Mouse (Mus musculus) embryo, embryonic 10 days (tissue): ENCODE data around the gene Hist1h2bj.
"Not testable (repeated sequence)": the region's sequence is repeated elsewhere in the genome, so short reads cannot be mapped to it uniquely, and the experiment has no call there.

Experiments
- DNase-seq: peaks from one replicate; pipeline ENCODE4 v3.0.0-alpha.2; 2015; ENCODE audit warnings: low spot score

The Hist1h2bj gene

DNA sequence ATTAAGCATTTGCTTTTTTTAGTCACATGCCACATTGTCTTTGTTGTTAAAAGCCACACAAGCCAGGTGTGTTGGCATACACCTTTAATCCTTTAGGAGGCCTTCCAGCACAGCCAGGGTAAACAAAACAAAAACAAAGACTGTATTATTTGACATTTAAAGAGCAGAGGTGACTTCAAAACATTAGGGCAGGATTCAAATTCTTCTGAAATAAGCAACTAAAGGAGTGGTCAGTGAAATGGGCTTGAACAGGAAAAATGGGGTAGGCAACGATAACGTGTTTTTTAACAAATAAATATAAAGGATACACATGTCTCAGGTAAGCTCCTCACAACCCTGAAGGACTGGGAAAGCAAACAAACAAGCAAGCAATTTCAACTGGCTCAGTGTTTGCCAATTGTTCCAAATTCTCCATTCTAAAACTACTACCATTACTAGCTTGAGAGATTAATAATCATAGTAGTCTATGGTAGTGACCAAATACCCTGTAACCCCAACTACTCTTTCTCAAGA lies 3.0 kb upstream of the Hist1h2bj start:
- DNase-seq = no peak

DNA sequence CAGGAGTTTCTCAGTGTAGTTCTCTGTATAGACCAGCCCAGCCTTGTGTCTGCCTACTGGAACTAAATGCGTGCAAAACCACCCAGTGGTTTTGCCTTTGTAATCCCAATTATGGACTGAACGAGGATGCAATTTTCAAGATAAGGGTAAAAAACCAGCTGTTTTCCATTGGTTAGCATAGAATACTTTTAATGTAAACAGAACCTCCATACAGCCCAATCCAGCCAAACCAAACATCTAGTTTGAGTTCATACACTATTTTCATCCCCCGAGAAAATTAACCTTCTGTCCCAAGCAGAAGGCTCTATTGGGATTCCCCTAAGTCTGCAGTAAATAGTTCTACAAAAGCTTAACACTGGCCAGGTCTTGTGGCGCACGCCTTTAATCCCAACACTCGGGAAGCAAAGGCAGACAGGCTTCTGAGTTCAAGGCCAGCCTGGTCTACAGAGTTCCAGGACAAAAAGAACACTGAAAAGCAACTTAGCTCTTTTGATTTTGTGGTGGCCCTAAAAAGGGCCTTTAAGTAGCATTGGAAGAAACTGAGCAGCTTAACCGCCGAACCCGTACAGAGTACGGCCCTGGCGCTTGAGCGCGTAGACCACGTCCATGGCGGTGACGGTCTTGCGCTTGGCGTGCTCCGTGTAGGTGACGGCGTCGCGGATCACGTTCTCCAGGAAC lies 2.4 kb upstream of the Hist1h2bj start:
- DNase-seq = peak; percentile 74

DNA sequence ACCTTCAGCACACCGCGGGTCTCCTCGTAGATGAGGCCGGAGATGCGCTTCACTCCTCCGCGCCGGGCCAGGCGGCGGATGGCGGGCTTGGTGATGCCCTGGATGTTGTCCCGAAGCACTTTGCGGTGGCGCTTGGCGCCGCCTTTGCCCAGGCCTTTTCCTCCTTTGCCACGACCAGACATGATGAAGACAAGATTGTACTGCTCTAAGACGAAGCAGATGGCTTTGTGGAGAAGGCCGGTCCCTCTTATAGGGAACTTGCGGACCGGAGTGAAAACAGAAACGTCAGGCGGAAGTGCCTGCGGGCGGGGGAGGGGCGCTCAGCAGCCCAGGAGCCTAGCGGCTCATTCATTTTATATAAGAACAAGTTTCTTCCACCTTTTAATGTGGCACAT lies 1.9 kb upstream of the Hist1h2bj start, which contains the start of gene Hist1h4i:
Gene Hist1h4i (minus strand): TSS at position 221 of the 395 bp plus-strand sequence.
- DNase-seq = peak; percentile 94

DNA sequence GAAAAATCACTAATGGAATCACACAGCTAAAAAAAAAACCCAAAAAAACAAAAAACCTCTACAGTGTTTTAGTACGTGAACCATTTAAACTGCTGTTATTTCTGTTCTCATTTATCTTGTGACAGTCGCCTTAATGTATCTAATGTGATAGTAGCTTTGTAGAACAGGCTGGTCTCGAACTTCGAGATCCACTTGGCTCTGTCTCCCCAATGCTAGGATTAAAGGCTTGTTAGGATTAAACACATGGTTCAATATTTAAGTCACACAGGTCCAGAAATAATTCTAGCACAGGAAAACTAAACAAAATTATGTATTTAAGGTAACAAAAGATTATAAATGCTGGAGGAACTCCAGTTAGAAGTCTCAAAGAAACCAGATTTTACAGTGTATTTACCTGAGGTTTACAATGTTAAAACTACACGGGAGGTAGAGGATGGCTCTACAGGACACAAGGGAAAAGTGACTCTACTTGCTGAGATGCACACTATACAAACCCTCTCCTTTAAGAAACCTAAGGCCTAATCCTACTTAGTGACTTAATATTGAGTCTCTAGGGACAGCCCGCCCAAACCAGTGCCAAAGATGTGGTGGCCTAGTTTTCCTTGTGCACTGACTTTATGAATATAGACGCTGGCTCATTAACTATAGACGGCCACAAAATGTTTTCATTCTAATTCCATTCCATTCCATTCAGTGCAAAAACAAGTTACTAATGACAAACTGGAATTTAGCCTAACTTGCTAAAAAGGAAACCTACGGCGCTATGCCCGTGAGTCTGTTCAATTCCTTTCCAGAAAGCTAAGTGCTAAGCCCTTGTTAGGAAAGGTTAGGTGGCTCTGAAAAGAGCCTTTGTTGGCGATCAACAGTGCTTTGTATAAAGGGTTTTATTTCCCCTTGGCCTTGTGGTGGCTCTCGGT lies 1.1 kb upstream of the Hist1h2bj start:
- peak; percentile 68 for DNase-seq

DNA sequence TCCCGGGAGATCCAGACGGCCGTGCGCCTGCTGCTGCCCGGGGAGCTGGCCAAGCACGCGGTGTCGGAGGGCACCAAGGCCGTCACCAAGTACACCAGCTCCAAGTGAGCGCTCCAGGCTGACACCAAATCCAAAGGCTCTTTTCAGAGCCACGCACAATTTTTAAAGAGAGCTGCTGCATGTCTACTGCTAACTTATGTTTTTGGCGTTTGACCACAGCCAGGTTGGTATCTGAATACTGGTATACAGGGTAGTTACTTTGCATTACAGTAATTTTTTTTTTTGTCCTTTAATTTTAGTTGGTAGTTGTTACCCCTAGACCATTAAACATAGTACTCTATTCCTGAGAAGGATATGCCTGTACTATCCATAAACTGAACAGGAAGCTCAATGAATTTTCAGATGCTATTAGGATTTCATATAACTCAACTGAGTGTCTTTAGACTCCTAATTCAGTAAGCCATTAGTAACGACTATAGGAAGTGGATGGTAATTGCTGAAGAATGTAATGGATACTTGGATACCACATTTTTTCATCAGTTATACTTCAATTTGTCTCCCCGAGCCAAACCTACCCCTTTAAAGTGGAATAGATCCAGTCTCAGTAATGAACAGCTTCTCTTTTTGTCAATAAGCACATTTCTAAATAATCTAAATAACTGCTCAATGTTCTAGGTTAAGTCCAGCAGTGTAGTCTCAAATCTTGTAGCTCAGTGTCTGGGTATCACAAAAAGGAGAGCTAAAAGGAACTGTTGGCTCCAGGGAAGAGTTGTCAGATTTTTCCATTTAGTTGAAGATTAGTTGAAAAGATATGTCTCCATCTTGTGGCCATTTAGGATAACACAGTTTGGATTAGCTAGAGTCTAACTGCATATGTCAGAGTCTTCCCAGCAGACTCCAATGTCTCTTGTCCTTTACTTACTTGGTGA lies 753 bp downstream of the Hist1h2bj start:
- DNase-seq = peak; percentile 84

DNA sequence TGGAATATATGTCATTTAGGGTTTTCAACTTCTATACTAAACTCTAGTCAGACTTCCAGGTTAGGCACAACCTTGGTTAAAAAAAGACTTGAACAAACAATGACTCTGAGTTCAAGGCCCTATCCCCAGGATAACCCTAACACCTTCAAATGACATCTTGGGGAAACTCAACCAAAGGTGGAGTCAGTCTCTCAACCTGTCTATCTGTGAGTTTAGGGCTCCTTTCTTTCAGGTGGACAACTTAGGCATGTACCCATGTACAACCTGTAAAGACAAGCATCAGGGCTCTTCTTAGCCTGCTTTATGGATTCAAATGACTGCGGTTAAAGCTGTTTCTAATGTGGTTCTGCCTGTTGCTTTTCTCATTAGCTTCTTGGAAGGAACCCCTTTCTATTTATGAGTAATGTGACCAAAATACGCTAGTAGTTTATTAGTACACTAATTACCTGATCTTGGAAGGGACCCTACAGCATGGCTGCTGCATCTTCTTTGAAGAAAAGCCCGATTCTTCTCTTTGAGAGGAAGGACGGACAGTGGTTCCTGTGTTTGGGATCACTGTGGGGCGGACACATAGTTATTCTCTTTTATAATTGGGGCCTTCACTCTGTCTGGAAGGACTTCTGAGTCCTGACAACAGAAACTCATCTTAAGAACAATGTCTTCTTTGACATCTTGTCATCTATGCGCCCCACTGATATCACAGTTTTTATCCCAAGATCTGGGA lies 1.6 kb downstream of the Hist1h2bj start:
- no peak for DNase-seq

DNA sequence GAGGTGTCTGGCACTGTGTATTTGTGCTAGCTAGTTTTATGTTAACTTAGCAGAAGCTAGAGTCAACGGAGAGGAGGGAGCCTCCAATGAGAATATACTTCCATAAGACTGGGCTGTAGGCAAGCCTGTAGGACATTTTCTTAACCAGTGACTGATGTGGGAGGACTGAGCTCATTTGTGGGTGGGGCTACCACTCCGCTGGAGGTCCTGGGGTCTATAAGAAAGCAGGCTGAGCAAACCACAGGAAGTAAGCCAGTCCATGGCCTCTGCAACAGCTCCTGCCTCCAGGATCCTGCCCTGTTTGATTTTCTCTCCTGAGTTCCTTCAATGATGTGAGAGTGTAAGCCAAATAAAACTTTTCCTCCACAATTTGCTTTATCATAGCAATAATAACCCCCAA lies 2.3 kb downstream of the Hist1h2bj start:
- DNase-seq = no peak

DNA sequence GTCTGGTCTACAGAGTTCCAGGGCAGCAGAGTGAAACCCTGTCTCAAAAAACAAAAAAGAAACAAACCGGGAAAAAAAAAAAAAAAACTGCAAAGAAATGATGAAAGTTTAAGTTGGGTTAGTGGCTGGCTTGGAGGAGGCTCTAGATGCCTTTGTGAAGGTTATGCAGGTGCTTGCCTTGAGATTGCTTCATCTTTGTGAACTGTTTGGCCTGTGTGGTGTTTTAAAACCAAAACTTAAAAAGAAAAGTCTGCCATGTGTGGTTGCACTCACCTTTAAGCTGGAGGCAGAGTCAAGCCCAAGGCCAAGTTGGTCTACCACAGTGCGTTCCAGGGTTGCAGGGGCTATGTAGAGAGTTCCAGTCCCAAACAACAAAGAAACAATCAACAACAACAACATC lies 6.0 kb downstream of the Hist1h2bj start:
- DNase-seq = no peak

DNA sequence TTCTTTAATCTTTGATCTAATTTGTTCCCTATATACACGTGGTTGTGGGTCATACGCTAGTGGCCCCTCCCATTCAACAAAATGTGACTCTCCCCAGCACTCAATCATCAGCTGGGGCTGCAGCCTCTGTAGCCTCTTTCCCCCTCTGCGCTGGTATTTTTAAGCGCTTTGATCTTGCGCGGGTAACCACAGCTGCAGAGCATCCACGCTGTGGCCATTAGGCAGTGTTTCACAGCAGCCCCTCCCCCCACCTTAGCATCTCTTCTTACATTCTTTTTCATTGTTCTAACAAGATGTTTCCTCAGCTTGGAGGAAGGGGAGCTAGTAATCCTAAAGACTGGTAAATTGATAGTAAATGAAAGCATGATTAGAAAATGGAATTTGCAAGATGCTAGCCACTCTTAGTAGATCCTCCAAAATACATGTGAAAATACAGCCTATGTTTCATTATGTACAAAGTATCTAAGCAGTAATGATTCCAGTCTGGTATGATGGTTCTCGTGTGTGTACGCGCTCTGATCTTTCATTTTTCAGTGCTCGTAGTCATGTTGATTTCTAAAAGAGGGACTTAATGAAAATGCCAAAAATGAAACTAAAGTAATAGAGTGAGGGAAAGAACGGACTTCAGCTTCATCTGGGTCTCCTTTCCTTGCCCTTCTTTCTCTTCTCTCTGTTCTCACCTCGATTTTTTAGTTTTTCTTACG lies 6.9 kb downstream of the Hist1h2bj start:
- peak; percentile 87 for DNase-seq

DNA sequence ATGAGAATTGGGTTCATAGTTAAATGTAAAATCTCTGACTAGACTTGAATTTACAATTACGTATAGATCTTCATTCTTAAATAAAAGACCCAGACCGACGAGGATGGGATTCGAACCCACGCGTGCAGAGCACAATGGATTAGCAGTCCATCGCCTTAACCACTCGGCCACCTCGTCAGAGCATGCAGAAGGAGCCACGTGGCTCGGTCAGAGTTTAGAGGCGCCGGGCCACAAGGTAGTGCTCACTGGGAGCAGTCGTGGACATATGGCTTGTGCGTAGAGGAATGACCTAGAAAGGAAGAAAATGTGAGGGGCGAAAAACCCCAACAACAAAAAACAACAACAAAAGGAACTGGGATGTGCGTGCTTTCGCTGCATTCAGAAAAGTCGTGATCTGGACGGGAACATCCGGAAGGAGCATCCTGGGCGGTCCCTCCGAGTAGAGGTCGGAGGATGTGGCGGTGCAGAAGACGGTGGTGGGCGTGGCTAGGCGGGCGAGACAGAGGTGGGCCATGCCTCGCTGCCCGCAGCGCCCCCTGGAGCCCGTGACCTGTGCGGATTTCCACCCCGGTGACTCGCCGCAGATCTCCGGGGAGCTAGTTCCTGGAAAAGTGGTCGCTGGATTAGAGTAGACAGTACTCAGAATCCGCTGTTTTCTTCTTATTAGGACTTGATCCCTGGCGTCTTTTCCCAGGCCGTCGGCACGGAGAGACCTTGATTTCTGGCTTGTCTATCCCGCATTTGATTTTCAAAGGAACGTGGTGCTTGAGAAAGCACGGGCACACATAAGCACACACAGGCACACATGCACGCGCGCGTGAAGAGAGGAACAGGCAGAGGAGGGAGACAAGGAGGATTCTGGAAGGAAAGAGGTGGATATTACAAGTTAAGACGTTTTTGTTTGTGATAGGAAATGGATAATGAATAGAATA lies 7.8 kb downstream of the Hist1h2bj start:
- DNase-seq = peak; percentile 99

DNA sequence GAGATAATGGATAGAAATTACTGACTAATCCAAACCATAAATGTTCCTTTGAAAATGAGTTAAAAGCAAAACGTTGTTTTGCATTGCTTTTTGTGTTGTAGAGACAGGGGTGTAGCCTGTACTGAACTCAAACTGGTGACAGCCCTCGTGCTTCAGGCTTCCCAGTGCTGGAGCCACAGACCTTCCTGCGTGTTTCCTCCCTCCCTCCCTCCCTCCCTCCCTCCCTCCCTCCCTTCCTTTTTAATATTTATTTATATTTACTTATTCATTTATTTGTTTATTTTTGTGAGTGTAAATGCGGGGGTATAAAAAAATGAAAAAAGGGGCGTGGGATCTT lies 8.5 kb downstream of the Hist1h2bj start:
- no peak for DNase-seq

DNA sequence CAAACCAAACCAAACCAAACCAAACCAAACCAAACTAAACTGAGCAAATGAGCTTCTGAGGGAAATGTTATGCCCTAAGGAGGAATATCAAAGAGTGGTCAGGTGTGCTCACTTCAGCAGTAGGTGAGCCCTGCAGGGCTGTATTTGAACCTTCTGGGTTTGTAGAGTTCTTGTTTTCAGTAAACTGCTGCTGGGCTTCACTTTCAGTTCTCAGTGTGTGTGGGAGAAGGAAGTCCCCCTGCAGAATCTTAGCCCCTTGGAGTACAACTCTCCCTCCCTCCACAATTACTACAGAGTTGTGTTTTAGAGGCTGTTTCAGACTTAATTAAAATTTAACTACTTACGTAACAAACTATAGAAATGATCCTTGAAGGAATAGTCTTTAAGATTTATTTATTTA lies 10.7 kb downstream of the Hist1h2bj start:
- no peak for DNase-seq

DNA sequence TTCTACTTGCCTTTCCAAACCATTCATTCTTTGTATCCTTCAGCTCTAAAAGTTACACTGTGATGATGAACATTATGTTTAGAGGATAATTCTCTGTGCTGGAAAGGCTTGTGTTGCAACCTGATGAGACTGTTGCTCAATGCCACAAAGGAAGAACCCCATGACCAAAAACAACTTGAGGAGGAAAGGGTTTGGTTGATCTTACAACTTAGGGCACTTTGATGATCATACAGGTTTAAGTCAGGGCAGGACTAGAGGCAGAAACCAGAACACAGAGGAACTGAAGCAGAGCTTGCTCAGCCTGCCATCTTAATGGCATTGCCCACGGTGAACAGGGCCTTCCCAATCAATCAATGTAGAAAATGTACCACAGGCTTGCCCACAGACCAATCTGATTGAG lies 18.4 kb downstream of the Hist1h2bj start:
- no peak for DNase-seq

DNA sequence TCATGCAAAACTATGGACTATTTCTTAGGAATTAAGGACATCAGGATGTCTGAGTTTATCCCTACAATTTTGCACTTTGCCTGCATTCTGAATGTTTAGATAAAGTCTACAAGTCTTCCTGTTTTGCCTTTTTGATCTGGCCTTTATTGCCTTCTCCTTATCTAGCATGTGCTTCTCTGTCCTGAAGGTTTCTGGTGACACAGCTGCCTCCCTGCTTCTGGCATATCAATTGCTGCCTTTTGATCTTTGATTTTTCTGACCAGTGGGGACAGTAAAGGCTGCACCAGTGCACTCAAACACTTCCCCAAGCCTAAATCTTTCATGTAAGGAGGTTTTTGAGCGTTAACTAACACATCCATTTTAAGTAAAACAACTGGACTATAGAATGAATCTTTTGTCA lies 20.5 kb downstream of the Hist1h2bj start:
- no peak for DNase-seq

DNA sequence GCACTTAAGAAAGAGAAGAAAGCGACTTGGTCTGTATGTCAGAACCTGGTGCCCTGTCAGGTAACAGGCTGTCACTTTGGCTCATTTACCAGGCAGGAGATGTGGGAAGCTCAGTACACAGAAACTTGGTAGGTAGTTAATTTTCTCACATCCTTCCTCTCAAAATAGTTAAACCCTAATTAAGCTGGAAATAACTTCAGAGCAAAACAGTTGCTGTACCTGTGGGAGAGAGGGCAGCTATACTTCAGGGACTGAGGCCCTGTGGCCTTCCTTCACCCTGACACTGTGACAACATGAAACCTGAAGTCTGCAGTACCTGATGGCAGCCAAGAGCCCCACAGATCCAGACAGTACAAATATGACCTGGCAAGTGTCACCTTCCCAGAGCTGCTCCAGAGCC lies 41.1 kb downstream of the Hist1h2bj start, which contains the start of gene Vmn1r188:
Gene Vmn1r188 (plus strand): TSS at position 301 of the 400 bp plus-strand sequence.
- not testable (repeated sequence) for DNase-seq
